Mouse (Mus musculus) layer of hippocampus, postnatal 25 days (tissue): ENCODE measurements around the gene Rab5if. TPM values are rescaled to one million over a fixed set of nuclear protein-coding genes. Genes with fewer than 3 reads are reported as not detected.
"Not testable (repeated sequence)": the region's sequence is repeated elsewhere in the genome, so short reads cannot be mapped to it uniquely, and the experiment has no call there.

Experiments
- DNase-seq, 2 experiments: peaks; one replicate each; pipeline ENCODE4 v3.0.0; 2022; ENCODE audit warnings: mixed read lengths in 2 of 2, low spot score in 1 of 2; ENCODE audit errors: extremely low spot score in 1 of 2
- total RNA-seq, 2 experiments: library from RNA; stranded (reverse); gene quantifications; 2 replicates each; pipeline ENCODE4 v1.2.3; 2021

Rab5if gene
- total RNA-seq, 2 experiments from 2014 or later, result 105 to 112 TPM

DNA sequence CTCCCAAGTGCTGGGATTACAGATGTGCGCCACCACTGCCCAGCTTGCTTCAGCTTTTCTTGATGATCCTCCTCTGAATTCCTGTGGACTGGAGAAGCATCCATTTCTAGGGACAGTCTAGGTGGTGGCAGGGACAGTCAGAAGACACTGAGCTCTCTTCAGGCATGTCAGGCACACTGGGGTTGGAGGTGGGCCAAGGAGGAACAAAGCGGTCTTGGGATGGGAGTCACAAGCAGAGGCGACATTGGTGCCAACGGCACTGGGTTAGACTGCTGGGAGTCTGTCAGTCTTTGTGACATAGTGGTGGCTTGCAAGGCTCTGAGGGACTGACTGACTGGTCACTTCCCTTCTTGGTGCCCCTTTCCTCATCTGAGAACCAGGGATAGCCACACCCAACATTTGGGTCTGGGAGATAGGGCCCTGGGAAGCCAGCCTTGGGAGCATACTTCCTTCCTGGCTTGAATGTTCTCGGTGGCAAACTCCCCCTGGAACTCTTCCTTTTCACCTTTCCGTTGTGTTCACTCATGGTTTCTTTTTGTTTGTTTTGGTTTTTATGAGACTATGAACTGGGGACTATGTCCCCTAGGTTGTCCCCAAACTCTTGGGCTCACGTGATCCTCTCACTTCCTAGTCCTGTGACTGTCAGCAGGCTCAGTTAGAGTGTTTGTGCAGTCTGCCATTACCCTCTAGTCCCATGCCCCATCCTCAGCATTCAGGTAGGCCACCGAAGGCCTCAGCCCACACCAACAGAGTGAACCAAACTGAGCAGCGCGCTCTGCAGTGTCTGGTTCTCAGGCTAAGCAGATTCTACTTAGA, 21.7 kb downstream of the Rab5if start:
- no peak for DNase-seq

DNA sequence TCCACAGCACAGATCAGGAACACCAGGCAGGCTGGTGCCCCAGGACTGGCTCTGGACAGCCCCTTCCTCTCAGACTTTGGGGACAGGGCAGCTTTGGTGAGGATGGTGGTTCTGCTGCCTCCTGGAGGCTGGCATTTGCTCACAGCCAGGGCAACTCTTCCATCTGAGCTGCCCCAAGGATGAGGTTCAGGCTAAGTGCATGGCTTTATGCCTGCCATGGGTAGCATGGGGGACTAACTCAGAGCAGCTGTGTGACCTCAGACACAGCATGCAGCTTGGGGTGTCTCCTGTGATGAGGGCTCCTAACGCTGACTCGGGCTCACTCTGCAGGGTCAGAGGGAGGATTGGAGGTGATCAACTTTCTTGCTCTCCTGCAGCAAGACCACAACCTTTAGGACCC, 22.7 kb downstream of the Rab5if start:
- DNase-seq, result not testable (repeated sequence)

DNA sequence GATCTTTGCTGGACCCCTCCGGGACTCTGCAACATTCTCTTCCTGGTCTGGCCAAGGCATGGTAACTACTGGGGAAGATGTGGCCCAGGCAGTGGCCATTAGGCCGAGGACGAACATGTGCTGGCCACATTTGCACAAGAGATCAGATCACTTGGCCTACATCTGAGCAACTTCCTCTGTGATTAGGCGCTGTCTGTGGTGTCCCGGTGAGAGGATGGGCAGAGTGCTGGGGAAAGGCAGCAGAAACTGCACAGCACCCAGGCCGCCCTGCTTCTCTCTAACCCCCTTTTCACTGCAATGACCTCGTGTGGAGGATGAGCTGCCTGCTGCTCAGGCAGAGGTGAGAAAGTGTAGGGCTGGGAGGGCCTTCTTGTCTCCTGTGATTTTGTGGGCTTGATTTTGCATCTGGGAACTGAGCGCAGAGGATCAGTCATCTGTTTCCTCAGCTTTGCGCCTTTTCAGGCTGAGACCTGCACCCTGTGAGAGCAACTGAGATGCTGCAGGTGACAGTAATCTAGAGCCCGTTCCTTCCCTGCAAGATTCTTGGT, 23.2 kb downstream of the Rab5if start:
- DNase-seq, result no peak

DNA sequence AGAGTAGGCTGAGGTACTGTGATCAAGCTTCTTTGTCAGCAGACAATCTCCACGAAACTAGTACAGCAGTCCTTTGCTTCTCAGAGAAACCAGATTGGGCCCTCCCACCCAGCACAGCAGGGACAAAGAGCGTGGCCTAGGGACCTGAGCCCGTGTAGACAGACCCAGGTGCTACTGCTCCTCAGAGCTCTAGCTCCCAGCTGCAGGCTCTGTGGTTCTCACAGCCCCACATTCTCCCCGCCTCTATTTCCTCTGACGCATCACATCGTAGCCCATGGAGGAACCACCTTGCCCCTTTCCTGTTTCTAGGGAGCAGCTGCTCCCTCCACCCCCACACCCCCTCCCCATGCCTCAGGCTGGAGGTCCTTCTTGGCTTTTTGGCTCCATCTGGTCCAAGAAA, 24.1 kb downstream of the Rab5if start, which contains the start of gene Sla2:
Gene Sla2 (minus strand): TSS at position 176 of the 400 bp plus-strand sequence.
- DNase-seq, result no peak

DNA sequence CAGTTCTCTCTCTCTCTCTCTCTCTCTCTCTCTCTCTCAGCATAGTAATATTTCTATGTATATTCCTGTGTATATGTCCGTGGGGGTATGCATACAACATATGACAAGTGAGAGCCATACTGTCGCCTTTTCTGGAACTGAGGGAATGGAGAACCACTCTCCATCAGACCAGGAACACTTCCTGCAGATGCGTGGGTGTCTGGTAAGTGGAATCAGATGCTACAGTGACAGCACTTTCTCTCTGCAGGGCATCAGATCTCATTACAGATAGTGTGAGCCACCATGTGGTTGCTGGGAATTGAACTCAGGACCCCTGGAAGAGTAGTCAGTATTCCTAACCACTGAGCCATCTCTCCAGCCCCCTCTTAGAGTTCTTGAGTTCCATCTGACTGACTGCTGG, 25.6 kb downstream of the Rab5if start:
- DNase-seq, result no peak

DNA sequence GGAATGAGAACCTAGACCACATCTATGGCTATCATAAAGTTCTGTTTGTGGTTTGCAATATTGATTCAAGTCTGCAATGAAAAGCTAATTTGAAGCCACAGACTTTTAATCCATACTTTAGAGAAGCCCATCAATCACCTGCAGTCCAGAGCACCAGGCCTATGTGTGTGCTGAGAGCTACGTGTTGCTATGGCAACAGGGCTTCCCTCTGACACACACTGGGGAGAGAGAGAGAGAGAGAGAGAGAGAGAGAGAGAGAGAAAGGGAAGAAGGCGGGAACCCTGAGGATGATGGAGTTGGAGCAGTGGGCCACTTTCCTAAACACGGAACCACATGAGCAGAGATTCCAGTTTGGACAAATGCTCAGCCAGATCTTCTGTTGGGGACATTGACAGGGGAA, 29.3 kb downstream of the Rab5if start:
- DNase-seq, result no peak

DNA sequence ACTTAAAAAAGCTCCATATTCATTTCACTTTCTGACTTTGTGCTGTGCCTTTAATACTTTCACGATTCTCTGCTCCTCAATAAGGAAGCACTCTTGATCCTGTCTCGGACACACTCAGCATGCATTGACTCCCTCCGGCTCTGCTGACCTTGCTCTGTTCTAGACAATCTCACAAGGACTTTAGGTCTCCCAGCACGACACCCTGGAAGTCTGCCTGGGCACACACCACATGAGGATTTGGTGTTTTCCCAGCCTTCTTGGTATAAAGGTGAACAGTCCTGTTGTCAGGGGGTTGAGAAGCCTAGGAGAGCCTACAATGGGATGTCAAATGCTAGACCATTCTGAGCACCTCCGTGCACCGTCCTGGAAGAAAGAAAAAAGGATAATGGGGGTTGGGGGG, 29.9 kb downstream of the Rab5if start:
- no peak for DNase-seq

DNA sequence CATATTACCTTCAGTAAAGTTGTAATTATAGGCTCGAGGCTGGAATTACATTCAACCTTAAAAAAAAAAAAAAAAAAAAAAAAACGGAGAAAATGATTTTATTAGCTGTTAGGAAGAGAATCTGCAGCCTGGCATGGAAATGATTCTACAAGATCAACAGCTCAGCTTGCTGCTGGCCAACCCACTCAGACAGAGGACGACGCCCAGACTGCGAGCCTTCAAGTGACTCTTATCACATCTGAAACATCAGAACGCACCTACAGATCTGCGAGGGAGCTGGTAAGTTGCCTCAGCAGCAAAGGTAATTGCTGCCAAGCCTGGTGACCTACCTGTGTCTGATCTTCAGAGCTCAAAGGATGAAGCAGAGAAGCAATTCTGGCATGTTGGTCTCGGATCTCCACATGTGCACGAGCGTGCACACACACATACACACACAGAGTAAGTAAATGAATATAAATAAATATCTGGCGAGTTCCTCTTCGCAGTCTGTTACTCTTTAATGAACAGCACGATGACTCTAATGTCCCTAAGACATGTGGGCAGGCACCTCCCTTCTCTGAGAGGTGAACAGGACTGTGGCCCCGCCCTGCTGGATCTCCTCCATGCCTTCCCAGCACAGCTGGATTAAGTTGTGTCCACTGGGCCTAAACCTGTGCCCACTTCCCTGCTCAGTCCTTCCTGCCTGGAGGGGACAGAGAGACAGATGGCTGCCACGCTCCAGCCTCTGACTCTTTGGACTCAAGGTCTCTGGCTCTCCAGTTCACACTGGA, 31.8 kb downstream of the Rab5if start:
- no peak for DNase-seq

DNA sequence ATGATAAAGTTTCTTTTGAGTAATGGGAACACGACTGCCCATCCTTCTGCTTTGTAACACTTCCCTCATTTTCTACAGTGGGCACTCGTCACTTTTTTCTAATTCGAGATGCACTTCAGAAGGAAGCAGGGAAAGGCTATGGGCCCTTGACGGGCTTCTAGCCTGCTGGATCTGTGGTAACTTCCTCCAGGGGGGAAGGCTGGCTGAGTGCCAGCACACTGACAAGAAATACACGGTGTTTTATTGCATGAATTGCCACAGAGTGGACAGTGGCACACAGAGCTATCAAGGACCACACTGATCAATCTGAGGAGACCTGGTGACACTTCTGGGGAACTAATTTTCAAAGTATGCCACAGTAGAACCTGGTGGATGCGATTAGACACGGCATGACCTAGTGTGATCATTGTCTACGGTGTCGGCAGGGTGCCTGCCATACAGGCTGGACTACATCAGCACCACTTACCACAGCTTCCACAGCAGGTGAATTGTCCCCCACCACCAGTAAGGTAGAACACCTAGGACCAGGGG, 33.5 kb downstream of the Rab5if start:
- no peak for DNase-seq

DNA sequence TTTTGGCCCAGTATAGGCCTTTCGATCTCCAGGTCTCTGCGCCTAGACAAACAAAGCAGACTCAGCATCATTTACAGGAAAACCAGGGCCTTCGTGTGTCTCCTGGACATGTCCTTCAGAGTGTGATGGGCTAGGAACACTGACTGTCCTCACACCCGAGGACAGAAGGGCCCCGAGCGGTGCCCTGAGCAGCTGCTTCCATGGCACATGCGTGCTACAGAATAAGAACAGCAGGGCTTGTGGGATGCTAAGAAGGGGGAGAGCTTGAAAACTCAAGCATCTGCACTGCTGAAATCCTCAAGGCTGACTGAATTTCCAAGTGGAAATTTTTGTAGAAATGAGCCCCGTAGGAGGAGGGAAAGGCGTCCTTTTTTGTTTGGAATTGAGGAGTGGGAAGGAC, 34.1 kb downstream of the Rab5if start:
- no peak for DNase-seq

DNA sequence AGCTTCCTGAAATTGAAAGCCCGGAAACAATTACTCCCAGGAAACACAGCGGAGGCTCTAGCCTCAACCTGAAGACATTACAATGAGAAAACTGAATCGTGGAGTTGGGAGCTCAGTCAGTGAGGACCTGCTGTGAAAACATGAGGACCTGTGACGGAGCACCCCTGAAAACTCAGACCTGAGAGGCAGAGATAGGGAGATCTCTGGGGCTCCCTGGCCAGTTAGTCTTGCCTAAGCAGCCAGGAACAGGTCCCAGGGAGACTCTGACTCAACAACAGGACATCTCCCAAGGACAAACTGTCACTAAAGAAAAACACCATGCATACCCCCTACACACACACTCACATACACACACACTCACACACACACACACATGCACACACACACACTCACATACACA, 35.4 kb downstream of the Rab5if start:
- DNase-seq, result no peak

DNA sequence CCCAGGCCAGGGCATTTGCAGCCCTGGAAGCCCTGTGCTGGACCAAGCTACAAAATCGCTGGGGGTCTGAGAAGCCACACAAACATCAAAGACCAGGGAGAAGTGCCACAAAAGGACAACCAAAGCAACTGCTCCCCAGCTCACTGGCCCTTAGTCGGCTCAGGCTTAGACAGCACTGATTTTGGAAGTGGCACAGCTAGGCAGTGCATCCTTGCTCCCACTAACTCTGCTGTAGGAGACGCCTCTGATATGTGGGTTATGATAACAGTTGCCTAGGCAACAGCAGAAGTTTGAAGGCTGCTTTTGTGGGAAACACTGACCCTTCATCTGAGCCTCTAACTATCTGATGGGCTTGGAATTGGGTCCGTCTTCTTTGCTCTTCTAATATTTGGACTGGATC, 36.3 kb downstream of the Rab5if start:
- DNase-seq, result no peak

DNA sequence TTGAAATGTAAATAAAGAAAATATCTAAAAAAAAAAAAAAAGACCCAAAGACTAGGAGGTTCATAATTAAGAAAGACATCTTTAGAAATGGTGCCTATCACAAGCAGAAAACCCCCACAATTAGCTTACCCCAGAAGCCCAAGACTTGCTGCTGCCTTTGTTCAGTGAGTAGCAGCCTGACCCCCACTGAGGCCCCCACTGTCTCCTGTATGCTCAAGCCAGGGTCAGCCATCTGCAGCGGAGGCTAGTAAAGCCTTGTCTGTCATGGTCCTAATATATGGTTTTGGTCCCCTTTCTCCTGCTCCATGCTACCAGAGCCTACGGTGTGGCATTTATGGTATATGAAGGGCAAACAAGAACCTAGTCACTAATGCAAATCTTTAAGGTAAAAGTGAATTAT, 38.4 kb downstream of the Rab5if start:
- no peak for DNase-seq

DNA sequence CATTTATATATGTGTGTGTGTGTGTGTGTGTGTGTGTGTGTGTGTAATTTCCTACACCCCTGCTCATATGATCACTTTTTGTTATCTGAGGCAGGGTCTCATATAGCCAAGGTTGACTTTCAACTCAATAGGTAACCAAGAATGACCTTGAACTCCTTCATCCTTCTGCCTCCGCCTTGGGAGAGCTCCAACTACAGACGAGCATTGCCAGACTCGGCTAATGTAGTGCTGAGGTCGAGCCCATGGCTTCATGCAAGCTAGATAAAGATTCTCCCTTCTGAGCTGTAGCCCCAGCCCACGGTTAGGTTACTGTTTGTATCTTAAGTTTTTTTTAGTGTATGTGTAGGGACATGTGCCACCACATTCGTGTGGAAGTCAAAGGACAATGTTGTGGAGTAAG, 39.0 kb downstream of the Rab5if start:
- no peak for DNase-seq

DNA sequence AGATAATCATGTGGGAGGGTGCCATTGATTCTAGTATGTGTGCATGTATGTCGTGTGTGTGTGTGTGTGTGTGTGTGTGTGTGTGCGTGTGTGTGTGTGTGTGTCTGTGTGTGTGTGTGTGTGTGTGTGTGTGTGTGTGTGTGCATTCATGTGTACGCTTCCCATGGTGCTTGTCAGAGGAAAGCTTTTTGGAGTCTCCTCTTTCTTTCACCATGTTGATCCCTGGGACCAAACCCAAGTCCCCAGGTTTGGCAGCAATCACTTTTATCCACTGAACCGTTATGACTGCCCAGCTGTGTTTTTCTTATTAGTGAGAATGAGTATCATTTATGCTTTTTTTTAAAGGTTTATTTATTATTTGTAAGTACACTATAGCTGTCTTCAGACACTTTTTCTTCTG, 39.5 kb downstream of the Rab5if start:
- DNase-seq, result not testable (repeated sequence)

DNA sequence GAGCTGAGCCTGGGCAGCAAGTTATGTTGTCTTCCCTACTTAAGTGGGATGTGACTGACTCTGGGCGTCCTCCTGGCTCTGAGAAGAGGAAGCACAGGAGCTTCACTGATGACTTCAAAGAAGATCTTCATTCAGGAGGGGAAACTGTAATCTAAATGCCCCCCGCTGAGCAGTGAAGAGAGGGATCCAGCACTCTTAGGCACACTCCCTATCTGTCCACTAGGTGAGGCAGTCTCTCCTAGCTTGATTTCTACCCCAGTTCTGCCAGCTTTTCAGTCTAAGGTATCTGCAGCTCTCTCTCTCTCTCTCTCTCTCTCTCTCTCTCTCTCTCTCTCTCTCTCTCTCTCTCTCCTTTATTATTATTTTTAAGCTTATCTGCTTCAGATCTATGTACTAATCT, 40.4 kb downstream of the Rab5if start:
- DNase-seq, result no peak

DNA sequence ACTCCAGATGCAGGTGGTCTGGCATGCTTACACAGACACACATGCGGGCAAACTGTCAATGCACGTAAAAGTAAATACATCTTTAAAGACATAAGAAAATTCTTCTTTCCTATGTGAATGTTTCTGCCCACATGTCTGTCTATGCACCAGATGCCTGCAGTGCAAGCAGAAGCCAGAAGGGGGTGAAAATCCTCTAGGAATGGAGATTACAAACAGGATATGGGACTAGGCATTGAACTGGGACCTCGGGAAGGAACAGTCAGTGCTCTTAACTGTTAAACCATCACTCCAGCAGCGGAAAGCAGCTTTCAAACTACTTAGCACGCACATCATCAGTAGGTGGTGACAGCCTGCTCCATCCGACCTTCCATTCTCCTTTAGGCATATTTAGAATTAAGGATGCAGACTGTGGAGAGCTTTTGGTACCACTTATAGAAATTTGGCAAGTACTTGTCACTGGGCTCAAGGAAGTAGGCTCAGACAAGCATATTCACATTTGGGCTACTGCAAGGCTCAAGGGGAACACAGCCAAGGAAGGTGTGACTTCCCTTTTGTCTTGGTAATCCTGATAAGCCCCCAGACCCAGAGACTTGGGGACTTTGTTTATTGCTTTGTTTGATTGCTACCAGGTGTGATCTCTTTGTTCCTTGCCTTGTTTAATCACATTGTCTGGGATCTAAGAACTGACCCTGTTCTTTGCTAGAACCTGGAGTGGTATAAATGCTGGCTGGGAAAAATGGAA, 42.2 kb downstream of the Rab5if start:
- DNase-seq, result peak; percentile 54 to 81

DNA sequence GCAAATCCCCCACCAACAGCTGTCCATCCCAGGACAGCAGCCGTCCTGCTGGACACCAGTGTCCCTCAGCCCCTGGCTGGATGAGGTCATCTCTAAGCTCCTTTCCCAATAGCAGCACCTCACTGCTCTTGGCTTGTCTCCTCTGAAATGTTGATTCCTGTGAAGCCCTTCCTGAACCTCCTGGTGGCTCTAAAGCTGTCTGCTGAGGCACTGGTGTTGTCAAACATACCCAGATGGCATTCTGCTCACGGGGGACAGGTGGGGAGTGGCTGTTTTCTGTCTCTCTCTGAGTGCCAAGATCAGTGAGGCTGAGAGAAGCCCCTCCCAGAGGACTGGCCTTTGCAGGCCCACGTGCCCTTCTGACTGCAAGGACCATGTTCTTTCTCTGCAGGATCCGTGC, 43.0 kb downstream of the Rab5if start:
- not testable (repeated sequence) for DNase-seq

DNA sequence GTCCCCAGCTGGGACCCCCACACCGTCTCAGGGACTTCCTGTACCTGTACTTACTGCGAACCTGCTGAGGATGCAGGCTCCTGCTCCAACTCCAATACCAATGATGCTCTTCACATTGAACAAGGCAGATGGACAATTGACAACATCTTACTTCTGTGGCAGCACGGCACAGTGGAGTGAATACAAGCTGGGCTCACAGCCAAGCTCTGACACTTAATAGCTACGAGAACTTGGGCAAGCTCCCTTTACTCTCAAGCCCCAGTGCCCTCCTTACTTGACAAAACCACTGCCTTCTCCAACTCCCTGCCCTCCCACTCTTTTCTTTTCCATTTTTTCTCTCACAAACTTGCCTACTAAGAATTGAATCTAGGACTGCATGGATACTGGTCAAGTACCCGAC, 50.3 kb downstream of the Rab5if start:
- DNase-seq, result no peak

DNA sequence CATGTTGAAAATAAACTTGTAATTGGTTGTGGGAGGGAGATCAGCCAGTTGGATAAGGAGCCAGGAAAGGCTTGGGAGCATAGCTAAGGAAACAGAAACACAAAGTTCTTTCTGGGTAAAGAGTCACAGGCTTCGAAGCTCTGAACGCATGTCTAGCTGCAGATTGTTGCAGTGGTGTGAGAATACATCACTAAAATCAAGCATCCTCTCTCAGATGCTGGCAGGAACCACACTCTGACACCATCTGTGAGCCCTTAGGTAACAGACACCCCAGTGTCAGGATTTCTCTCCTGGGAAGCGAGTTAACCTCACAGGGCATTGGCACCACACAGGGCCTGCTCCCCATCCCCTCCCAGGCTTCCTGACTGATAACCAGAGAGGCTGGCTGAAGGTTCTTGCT, 52.6 kb downstream of the Rab5if start:
- no peak for DNase-seq
